Comparison of ENCODE assay signal across 19 mouse cellular contexts in genomic region chr15:89460298-89460697, GRCm38 (mm10). TPM values are rescaled to one million over a fixed set of nuclear protein-coding genes. Genes with fewer than 3 reads are reported as not detected.
"Had no signal": no experiment of that assay in that cellular context is flagged by ENCODE, and none has a peak within 500 bp of the region (broad histone marks: within the 10 kb centered on the region; RNA-seq: fewer than 3 reads in every experiment).

No protein-coding gene starts in this region.

- H3K4me1 ChIP-seq: limb, embryonic 13.5 days had no signal

- H3K4me3 ChIP-seq: limb, embryonic 13.5 days; midbrain, embryonic 13.5 days had no signal

- H3K9ac ChIP-seq: limb, embryonic 13.5 days; liver, embryonic 14.5 days; midbrain, embryonic 13.5 days had no signal

- H3K27ac ChIP-seq: kidney, postnatal 0 days; limb, embryonic 13.5 days; liver, embryonic 14.5 days; midbrain, embryonic 13.5 days; stomach, postnatal 0 days had no signal

- H3K27me3 ChIP-seq: midbrain, embryonic 13.5 days had no signal

- DNase-seq: kidney, adult 9 months; kidney, postnatal 36 days; left cerebral cortex, postnatal 4 days; lung, adult 18-20 months; lung, postnatal 36 days; right cerebral cortex, adult 18-20 months; right cerebral cortex, postnatal 25 days; thymus, postnatal 14 days had no signal

- H3K36me3 ChIP-seq: limb, embryonic 13.5 days had no signal

RNA-seq across cellular contexts. Expression of gene Mapk8ip2, which starts 6.6 kb away (rescaled TPM):
- total RNA-seq: liver, adult 2 months; megakaryocyte progenitor cell, adult 5-6 weeks had no signal

RNA-seq across cellular contexts. Expression of gene Gm44502, which starts 30.8 kb away (rescaled TPM):
- total RNA-seq: layer of hippocampus, postnatal 10 days; left cerebral cortex, postnatal 10 days; liver, adult 2 months had no signal
- polyA plus RNA-seq: kidney, postnatal 0 days; limb, embryonic 13.5 days; lung, postnatal 0 days; midbrain, embryonic 13.5 days; midbrain, postnatal 0 days; stomach, postnatal 0 days had no signal
